Mouse (Mus musculus) B cell, adult 2 months (primary cell): ENCODE measurements at regions not wholly inside any gene's neighbourhood (a gene's known extent, or its start where the extent isn't known, plus 50 kb on each side); places are given as distances from the start of the nearest gene placed in this dataset.
"Not testable (repeated sequence)": the region's sequence is repeated elsewhere in the genome, so short reads cannot be mapped to it uniquely, and the experiment has no call there.

Experiments used
- DNase-seq, 2 experiments: peaks; one replicate each; pipeline ENCODE4 v3.0.0; 2022

DNA sequence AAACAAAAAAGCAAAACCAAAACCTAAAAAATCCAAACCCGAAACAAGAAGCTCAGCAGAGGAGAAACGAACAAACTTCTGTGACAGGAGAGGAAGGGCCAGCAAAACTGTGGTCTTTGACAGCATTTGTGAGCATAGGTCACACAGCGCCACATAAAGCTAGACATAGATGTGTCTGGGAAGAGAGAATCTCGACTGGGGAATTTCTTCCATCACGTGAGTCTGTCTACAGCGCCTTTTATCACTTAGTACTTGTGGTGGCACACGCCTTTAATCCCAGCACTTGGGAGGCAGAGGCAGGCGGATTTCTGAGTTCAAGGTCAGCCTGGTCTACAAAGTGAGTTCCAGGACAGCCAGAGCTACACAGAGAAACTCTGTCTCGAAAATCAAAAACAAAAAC is 250.2 kb upstream of the Tgfbr2 start:
- not testable (repeated sequence) for DNase-seq

DNA sequence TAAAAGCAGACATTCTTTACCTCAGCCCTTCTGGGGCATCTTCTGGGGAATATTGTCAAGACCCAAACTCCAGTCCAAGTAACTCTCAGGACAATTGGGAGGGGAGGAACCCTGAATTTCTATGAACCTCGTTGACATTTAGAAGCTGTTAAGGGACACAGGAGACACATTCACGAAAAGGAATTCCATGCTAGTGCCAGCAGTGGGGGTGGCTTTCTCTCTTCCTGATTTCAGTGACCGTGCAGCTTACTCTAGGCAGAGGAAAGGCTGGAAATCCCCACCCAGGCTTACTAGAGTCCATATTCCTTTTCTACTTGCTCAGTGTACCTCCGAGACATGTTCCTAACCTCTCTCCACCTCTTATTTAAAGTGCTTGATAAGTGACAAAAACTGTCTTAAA is 239.9 kb upstream of the Tgfbr2 start:
- no peak for DNase-seq

DNA sequence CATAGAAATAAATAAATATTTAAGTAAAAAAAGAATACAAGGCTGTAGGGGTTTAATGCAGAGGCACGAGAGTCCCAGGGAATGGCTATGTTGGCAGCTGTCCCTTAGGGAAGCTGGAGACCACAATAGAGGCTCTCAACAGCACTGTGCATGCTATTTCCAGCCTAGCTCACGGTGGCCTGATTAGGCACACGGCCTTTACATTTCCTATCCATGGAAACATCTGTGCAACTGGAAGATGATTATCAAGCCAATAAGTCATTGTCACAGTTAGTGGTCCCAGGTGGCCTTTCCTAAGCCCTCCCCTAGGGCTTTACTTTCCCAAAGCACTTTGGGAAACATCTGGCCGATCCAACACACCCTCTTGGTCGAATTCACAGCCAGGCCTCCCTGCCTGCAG is 235.9 kb upstream of the Tgfbr2 start:
- DNase-seq: no peak

DNA sequence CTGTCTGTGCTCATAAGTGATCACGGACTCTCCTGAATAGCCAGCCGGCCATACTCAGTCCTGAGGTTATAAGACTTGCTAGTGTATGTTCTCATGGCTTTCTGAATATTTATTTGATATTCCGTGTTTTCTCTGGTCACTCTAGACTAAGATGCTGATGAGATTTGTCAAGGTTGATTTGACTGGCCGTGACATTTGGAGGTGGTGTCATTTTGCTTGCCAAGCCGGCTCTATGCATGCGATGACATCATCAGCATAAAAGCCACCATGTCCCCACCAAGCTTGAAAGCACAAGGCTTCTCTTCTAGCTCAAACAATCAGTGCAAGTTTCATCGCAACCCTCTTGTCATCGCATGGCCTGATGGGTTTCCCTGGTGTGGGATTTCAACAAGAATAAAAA is 235.3 kb upstream of the Tgfbr2 start:
- DNase-seq: no peak

DNA sequence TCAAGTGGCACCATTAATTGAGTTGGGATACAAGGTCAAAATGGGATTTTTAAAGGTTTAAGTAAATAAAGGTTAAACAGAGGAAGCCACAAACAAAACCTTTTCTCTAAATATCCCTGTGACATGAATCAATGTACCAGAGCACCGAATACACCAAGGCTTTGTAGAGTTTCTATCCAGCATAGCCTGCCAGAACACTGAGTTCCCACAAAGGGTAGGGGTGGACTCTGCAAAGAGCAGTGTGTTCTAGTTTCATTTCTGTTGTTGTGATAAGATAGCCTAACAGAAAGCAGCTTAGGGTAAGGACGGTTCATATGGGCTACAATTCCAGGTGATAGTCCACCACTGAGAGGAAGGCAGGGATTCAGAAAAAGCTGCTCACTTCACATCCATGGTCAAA is 233.0 kb upstream of the Tgfbr2 start:
- DNase-seq: no peak

DNA sequence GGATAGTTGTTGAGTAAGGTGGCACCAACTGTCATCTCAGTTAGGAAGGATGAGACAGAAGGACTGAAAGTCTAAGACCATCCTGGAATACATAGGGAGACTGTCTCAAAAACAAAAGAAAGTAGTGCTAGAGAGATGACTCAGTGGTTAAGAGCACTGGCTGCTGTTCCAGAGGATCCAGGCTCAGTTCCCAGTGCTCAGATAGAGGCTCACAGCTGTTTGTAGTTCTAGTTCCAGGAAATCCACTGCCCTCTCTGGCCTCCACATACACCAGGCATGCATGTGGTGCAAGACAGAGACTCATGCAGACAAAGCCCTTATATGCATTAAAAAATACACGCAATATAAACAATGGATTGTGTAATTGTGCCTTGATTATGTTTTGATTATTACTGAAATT is 229.9 kb upstream of the Tgfbr2 start:
- DNase-seq: no peak

DNA sequence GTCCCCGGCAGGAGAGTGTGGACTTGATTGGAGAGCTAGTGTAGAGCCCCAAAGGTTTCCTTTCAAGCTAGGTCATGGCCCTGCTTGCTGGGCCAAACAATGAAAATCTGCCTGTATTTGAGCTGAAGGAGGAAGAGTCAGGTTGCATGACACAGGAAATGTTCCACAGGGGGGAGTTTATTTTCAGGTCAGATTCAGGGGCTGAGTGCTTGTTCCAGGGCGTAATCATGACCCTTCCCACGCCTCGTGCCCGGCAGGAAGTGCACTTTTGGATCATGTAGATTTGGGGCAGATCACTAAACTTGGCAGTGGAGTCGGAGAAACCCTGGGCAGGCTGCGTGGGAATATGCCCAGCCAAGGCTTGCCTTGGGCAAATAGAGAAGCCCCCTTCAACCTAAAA is 226.7 kb upstream of the Tgfbr2 start:
- DNase-seq: no peak

DNA sequence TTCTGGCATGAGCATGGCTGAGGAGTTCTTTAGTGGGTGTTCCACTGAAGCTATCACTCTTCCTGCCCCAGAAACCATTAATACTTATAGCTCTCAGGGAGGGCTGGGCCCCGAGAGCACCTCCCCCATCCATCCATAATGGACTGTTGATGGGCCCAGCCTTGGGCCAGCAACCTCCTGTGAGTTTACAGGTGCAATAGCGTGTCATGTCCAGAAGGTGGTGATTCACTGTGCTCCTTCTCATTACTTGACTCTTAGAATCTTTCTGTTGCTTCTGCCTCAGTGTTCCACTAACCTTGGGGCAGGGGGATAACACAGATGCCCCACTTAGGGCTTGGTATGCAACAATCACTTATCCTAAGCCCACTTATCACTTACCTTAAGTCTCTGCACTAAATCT is 225.1 kb upstream of the Tgfbr2 start:
- peak; percentile 17 to 24 for DNase-seq

DNA sequence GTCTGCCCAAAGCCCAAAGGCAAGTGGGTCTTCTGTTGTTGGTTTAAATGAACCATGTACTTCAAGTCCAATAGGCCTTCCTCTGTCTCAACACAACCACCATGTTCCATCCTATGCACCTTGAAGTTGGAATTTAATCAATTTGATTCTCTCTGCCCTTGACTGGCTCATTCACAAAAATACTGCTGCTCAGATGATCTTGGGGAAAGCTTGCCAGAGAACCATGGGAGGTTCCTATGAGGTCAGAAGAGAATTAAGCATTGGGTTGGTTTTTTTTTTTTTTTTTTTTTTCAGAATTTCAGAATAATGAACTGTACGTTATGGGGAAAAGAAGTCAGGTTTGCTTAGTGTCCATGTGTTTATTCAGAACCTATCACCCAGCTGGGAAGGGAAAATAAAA is 224.1 kb upstream of the Tgfbr2 start:
- DNase-seq: no peak

DNA sequence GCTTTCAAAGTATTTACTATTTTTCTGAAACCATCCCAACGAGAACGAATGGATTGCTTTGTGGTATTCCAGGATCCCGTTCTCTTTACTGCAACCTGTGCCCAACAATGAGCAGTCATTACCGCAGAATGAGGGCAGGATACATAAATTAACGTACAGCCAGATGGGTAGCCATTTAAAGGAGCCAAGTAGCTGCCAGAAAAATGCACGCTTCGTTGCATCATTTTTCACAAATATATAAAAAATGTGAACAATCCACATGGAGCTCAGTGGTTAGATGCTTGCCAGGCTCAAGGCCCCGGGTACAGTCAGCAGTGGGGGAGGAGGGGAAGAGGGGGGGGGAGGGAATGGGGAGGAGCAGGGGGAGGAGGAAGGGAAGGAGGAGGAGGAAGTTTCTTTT is 217.1 kb upstream of the Tgfbr2 start:
- no peak for DNase-seq

DNA sequence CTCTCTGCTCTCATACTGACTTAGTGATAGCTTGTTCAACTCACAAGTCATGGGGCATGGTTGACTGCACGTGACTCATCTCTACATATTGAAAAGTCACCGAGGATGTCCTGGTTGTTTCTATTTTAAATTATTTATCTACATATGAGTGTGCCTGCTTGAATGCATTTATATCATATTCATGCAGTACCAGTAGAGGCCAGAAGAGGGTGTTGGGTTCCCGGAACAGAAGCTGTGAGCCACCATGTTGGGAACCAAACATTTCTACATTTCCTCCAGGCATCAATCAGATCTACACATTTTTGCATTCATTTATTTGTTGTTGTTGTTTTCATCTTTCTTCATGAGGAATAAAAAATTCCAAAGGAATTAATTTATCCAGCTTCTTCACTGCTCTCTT is 214.6 kb upstream of the Tgfbr2 start:
- DNase-seq: peak; percentile 43 to 47

DNA sequence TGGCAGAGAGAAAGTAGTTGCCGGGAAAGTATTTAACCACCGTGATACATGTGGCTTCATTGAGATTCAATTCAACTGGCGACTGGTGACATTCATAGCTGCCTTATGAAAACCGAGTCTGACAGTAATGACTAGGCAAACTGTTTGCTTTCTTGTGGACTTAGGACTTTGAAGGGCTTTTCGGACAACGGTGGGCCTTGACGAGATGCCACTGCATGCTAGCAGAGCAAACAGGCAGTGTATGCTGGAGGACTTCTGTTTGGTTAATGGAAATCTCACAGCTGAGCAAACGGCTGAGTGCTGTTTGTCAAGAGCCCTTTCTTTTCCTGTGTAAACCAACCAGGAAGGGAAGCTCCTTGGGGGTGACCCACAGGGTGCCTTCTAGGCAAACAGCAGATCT is 213.7 kb upstream of the Tgfbr2 start:
- DNase-seq: no peak

DNA sequence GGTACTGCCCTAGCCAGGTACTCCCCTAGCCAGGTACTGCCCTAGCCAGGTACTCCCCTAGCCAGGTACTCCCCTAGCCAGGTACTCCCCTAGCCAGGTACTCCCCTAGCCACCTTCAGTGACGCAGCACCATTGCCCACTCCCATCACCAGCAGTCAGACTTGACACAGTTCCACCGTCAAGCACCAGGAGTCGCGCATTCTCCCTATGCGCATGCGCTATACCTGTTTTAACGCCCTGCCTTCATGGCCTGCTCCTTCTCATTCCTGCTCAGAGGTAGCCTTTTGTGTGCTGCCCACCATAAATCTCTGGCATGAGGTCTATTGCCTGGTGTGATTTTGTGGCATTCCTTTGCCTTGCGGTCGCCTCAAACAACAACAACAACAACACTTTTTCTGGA is 212.9 kb upstream of the Tgfbr2 start:
- DNase-seq: no peak

DNA sequence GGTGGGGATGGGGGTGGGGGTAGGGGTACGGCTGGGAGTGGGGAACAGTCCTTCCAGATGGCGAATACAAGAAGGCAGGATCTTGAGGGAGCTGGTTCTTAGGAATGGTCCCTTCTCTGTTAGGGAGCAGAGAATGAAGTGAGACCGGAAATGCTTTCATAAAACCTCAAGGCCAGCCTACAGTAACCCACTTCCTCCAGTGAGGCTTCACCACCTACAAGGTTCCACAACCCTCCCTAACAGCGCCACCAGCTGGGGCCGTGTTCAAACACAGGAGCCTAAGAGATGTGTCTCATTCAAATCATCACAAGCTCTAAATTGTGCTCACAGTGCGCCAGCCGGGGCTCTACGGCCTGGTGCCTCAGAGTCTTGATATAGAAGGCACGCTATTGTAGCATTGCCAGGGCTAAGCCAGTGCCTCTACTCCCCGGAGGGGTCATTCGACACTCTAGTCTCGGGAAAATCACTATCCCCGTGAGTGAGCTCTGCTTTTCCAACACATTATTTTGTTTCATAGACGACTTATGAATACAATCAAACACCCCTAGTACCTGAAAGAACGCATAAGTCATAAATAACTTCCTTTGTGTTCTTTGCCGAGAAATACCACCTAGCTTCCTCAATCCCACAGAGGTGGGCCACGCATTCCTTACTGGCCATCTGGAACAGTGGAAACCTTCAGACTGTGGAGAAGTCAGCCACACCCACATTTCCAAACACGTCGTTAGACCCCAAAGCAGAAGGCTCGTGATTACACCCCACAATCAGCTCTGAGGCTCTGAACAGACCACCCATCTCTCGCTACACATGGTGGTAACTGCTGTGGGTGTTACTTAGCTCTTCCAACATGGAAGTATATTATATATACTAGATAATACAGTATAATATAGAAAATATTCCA is 209.3 kb upstream of the Tgfbr2 start:
- DNase-seq: peak; percentile 93 to 96

DNA sequence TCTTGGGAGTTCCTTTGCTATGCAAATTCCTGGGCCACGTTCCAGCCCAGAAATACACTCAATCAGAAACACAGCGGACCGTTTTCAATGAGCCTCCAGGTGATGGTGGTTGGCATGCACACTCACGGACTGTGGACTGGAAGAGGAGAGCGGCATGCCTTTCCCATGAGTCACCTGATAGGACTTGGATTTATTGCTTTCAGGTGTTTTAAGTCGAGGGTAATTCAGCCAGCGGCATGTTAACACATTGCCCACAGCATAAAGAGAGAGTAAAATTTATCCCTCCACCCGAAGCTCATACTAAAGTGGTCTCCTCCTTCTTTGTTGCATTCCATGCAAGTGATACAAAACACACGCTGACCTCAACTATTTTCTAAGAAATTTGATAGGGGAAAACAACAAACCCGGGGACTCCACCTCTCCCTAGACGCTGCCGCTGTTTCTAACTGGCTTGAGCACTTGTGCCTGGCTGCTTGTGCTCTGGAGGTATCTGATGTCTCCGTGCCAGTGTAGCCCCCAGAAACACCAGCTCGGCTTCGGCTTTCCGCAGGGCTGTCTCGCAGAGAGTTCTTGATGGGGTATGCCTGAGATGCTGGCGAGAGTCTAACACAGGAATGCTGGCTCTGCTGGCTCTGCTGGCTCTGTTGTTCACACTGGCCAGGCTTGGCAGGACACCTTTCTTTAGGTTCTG is 208.4 kb upstream of the Tgfbr2 start:
- peak; percentile 39 to 46 for DNase-seq

DNA sequence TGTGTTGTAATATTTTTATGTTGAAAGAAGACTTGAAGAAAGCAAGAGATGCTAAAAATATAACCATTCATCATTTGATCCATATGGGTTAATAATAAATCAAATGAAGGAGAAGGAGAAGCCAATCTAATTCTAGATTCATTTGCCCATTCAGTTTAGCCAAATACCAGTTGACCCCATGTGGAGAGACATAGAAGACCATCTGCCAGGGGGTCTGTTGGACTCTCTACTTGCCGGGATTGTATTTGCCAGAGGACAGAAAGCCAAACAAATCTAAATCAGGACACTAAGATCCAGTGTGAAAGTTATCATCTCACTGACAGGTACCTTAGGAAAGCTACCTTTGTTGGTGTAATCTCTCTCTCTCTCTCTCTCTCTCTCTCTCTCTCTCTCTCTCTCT is 202.5 kb upstream of the Tgfbr2 start:
- DNase-seq: no peak

DNA sequence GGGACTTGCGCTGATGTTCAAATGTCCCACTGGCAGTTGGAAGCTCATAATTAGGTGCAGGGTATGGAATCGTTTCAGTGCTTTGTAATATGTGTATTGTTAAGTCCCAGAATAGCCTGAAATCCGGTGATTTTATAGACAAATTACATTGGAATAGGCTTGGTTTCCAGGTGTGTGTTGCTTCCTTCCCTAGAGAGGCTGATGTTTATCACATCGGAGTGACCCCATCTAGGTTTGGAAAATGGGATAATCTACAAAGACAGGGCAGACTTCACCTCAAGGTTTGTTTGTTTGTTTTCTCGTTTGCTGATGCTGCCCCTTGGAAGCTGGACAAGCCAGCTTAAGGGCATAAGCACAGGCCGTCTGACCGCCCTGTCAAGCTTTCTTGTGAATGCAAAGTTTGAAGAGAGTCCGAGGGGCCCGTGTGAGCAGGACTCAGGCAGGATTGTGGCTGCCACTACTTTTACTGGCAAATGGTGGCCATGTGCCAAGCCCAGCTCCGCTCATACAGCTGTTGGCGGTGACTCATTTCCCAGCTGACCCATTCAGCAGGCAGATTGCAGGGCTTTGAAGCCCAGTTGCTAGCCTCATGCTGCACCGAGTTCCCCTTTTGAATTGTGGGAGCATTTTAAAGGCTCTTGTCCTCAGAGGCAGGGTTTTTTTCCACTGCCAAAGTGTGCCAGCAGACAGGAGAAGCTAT is 200.6 kb upstream of the Tgfbr2 start:
- DNase-seq: peak in 1 of 2 experiments; percentile 37

DNA sequence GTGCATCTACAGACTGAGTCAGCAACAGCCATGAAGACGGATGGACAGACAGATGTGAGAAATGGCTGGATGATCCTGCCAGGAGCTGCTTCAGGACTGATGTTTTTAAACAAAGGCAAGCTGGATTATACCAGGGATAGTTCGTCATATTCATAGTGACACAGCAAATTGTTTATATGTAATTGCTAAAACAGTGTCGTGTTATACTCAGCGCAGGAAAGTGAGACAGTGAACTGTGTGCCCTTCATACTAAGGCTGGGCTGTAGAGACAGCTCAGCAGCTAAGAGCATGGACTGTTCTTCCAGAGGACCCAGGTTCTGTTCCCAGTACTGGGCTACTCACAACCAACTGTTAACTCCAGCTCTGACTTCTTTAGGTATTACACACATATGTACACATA is 199.2 kb upstream of the Tgfbr2 start:
- DNase-seq: no peak

DNA sequence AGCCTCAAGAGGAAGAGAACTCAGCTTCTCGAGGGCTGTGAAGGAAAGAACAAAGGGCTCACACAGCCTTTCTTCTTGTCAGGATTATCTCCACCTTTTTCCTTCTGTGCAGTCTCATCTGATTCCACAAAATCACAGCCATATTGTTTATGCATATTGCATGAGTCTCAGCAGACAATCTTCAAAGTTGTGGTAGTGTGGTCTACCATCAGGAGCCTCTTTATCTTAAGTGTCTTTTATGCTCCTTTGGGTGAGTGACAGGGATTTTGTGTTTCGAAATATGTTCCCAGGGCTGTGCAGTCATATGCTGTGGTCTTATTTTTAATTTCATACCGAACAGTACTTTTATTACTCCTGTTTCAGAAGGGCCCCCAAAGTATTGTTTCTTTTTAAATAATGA is 198.2 kb upstream of the Tgfbr2 start:
- DNase-seq: no peak

DNA sequence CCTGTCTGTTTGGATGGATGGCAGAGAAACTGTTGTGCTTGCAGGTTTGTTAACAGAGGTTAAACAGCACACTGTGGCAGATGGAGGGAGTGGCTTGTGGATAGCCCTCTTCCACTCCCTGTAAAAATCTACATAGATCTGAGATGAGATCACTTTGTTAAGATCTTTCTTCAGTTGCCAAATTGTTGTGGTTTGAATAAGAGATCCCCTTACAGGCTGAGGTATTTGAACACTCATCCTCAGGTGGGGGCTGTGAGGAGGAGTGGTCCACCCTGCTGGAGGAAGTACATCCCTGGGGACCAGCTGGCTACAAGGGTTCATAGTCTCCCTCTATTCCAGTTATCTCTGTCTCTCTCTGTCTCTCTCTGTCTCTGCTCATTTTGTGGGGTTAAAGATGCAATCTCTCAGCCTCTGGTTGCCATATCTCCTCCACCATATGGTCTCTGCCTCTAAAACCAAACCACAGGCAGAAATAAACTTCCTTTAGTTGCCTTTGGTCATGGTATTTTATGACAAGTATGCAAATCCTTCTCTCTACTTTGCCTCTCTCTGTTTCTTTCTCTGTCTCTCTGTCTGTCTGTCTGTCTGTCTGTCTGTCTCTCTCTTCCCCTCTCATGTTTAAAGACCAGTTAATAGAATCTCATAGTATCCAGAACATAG is 194.0 kb upstream of the Tgfbr2 start:
- DNase-seq: peak; percentile 37 to 38

DNA sequence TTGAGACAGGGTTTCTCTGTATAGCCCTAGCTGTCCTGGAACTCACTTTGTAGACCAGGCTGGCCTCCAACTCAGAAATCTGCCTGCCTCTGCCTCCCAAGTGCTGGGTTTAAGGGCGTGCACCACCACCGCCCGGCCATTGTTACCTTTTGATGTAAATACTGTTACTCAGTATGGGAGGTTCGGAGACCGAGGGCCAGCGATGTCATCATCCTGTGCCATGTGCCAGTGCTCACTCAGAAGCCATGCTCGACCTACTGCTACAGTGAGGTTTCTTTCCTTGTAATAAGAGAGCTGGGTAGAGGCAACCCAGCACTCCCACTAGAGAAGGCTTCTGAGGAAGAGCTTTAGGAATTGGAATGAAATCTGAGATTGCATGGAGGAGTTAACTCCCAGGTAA is 191.6 kb upstream of the Tgfbr2 start:
- peak; percentile 46 to 47 for DNase-seq

DNA sequence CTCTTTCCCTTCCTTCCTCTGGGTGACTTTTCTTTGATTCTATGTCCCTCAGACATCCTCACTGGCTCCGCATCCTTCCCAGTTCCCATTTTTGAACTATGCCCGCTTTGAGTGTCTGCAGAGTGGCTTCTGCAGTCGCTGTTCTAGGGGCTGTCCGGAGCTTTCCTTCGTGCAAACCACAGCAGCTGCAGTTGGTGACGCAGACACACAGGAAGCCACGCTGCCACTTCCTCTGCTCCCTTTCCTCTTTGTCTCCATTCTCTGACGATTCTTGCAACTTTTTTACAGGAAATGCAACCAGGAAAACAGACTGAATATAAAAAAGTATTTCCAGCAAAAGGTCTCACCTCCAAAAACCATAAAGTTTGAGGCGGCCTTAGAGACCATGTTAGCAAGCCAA is 191.0 kb upstream of the Tgfbr2 start:
- DNase-seq: peak; percentile 76 to 78

DNA sequence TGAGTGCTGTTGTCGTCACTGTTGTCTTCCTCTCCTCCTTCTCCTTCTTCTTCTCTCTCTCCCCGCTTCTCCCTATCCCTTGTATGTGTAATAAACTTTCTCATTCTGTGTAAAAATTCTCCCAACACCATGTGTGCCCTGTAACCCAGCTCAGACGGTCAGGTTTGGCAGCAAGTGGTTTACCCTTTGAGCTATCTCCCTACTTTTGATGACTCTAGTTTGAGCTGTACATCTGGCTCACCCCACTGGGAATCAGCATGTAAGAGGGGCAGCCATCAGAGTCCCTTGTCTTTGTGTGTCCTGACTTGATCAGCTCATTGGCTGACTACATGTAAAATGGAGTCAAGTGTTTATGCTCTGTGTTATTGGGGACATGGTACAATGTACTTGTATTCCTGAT is 190.5 kb upstream of the Tgfbr2 start:
- no peak for DNase-seq
